Mouse (Mus musculus) embryonic facial prominence, embryonic 11.5 days (tissue): ENCODE results near the gene Btbd10. TPM values are rescaled to one million over a fixed set of nuclear protein-coding genes. Genes with fewer than 3 reads are reported as not detected.

Experiments used
- ATAC-seq: fragments of 200-750 bp; cut with Nextera tagmentation; replicated peaks from 2 replicates; pipeline ENCODE4 v1.8.0; 2017; ENCODE audit warnings: low read depth; ENCODE audit not compliant: insufficient number of reproducible peaks, low FRiP score, low TSS enrichment
- DNase-seq: peaks from one replicate; pipeline ENCODE4 v3.0.0-alpha.2; 2015; ENCODE audit warnings: low spot score
- H3K27ac ChIP-seq: fragments of 300-500 bp; sonication (generic); replicated peaks from 2 replicates; pipeline ENCODE4 v1.5.1; 2014; ENCODE audit warnings: mild to moderate bottlenecking, low read depth, low read length, control low read depth
- H3K27me3 ChIP-seq: fragments of 300-500 bp; sonication (generic); 2 replicates; pipeline ENCODE4 v1.6.1; 2014; ENCODE audit warnings: mild to moderate bottlenecking, low read length, moderate library complexity, mixed read lengths; ENCODE audit not compliant: control insufficient read depth, insufficient read depth
- H3K36me3 ChIP-seq: fragments of 300-500 bp; sonication (generic); replicated peaks from 2 replicates; pipeline ENCODE4 v1.6.1; 2014; ENCODE audit warnings: low read depth, mild to moderate bottlenecking, low read length, moderate library complexity, mixed read lengths; ENCODE audit not compliant: control insufficient read depth, insufficient read depth
- H3K4me1 ChIP-seq: fragments of 300-500 bp; sonication (generic); 2 replicates; pipeline ENCODE4 v1.6.1; 2014; ENCODE audit warnings: low read length, mixed read lengths; ENCODE audit not compliant: control insufficient read depth, insufficient read depth
- H3K4me2 ChIP-seq: fragments of 300-500 bp; sonication (generic); 2 replicates; pipeline ENCODE4 v1.6.1; 2014; ENCODE audit warnings: low read depth, mild to moderate bottlenecking, control low read depth, low read length, moderate library complexity
- H3K4me3 ChIP-seq: fragments of 300-500 bp; sonication (generic); 2 replicates; pipeline ENCODE4 v1.5.1; 2014; ENCODE audit warnings: low read depth, low read length, control low read depth
- H3K9ac ChIP-seq: fragments of 300-500 bp; sonication (generic); replicated peaks from 2 replicates; pipeline ENCODE4 v1.6.1; 2014; ENCODE audit warnings: mild to moderate bottlenecking, control low read depth, low read length
- H3K9me3 ChIP-seq: fragments of 300-500 bp; sonication (generic); replicated peaks from 2 replicates; pipeline ENCODE4 v1.6.1; 2016; ENCODE audit warnings: mild to moderate bottlenecking, low read length, inconsistent platforms, mixed read lengths; ENCODE audit not compliant: control insufficient read depth
- WGBS: fragments of 180-500 bp; shearing (Covaris S2); extraction: QIAGEN DNeasy Blood & Tissue Kit; methylation state at CpG from one replicate; pipeline ENCODE4 v1.1.7; 2014; 5-methylcytosine and 5-hydroxymethylcytosine counted together
- polyA plus RNA-seq: library from polyadenylated mRNA; unstranded; fragments of >200 nt; fragmentation: Nextera tagmentation; extraction: Ambion mirVana; gene quantifications from 2 replicates; pipeline ENCODE4 v1.2.1, GENCODE M21; 2014

Gene Btbd10
- polyA plus RNA-seq, 1 experiment from 2014 or later = 31.3 TPM

GRCm38 (mm10) chr7:113334036-113334435 lies 35.2 kb downstream of the Btbd10 start:
- Histone ChIP-seq H3K9me3 (no peaks in the 10 kb centered on the region), H3K4me1 (no peaks in the 10 kb centered on the region), H3K27ac (no peak overlapping the region), H3K4me3 (no peak overlapping the region), H3K4me2 (no peak overlapping the region), H3K9ac (no peak overlapping the region), H3K27me3 (no peaks in the 10 kb centered on the region), H3K36me3 (no peaks in the 10 kb centered on the region)
- DNase-seq (no peak), ATAC-seq (no peak)

- Histone ChIP-seq H3K27ac (no peak overlapping the region), H3K4me3 (no peak overlapping the region), H3K27me3 (no peaks in the 10 kb centered on the region), H3K9me3 (no peaks in the 10 kb centered on the region), H3K4me2 (no peak overlapping the region), H3K36me3 (no peaks in the 10 kb centered on the region), H3K4me1 (no peaks in the 10 kb centered on the region), H3K9ac (no peak overlapping the region)
- DNase-seq = no peak
- no peak for ATAC-seq
- WGBS = 83% methylated on average over 1 of the region's 1 CpGs
Observed at GRCm38 (mm10) chr7:113320128-113320527, 49.1 kb downstream of the Btbd10 start.

- no peak overlapping the region for H3K4me3 ChIP-seq
- peak; percentile 84 for DNase-seq
- ATAC-seq = no peak
- H3K27ac ChIP-seq = no peak overlapping the region
- no peak overlapping the region for H3K4me2 ChIP-seq
- H3K9me3 ChIP-seq = no peaks in the 10 kb centered on the region
- H3K4me1 ChIP-seq = no peaks in the 10 kb centered on the region
- no peaks in the 10 kb centered on the region for H3K27me3 ChIP-seq
- H3K36me3 ChIP-seq = no peaks in the 10 kb centered on the region
- 22% methylated on average over 2 of the region's 2 CpGs for WGBS
- no peak overlapping the region for H3K9ac ChIP-seq
Observed at GRCm38 (mm10) chr7:113311784-113312183, 57.4 kb downstream of the Btbd10 start.

GRCm38 (mm10) chr7:113310136-113310535 lies 59.1 kb downstream of the Btbd10 start:
- Histone ChIP-seq H3K4me1 (no peaks in the 10 kb centered on the region), H3K36me3 (no peaks in the 10 kb centered on the region), H3K9me3 (no peaks in the 10 kb centered on the region), H3K27me3 (no peaks in the 10 kb centered on the region), H3K27ac (no peak overlapping the region), H3K4me3 (no peak overlapping the region), H3K9ac (no peak overlapping the region), H3K4me2 (no peak overlapping the region)
- ATAC-seq (no peak), DNase-seq (no peak)
- 73% methylated on average over 3 of the region's 3 CpGs for WGBS

- Histone ChIP-seq H3K36me3 (no peaks in the 10 kb centered on the region), H3K4me3 (no peak overlapping the region), H3K4me2 (no peak overlapping the region), H3K9me3 (no peaks in the 10 kb centered on the region), H3K27me3 (no peaks in the 10 kb centered on the region), H3K27ac (no peak overlapping the region), H3K9ac (no peak overlapping the region), H3K4me1 (peaks cover 7% of the 10 kb centered on the region)
- DNase-seq (no peak), ATAC-seq (no peak)
- 93% methylated on average over 4 of the region's 4 CpGs for WGBS
Observed at GRCm38 (mm10) chr7:113297813-113298212, 71.4 kb downstream of the Btbd10 start.

- DNase-seq (peak; percentile 81), ATAC-seq (peak; percentile 70; the same call in 1 of the 2 replicates)
- WGBS = 22% methylated on average over 17 of the region's 17 CpGs
- H3K4me2 ChIP-seq = peak overlapping the region; percentile 36
- peaks cover 7% of the 10 kb centered on the region for H3K4me1 ChIP-seq
- no peaks in the 10 kb centered on the region for H3K36me3 ChIP-seq
- no peak overlapping the region for H3K4me3 ChIP-seq
- H3K9me3 ChIP-seq = no peaks in the 10 kb centered on the region
- H3K27me3 ChIP-seq = no peaks in the 10 kb centered on the region
- no peak overlapping the region for H3K27ac ChIP-seq
- no peak overlapping the region; the same call in 1 of the 2 replicates for H3K9ac ChIP-seq
Observed at GRCm38 (mm10) chr7:113295077-113295890, 73.9 kb downstream of the Btbd10 start.

GRCm38 (mm10) chr7:113294598-113294997 lies 74.6 kb downstream of the Btbd10 start:
- no peak for DNase-seq
- H3K4me3 ChIP-seq = no peak overlapping the region
- H3K27ac ChIP-seq = no peak overlapping the region
- 87% methylated on average over 6 of the region's 6 CpGs for WGBS
- H3K9ac ChIP-seq = no peak overlapping the region
- no peak overlapping the region for H3K4me2 ChIP-seq
- no peak for ATAC-seq
- no peaks in the 10 kb centered on the region for H3K36me3 ChIP-seq
- H3K4me1 ChIP-seq = peaks cover 7% of the 10 kb centered on the region
- no peaks in the 10 kb centered on the region for H3K27me3 ChIP-seq
- no peaks in the 10 kb centered on the region for H3K9me3 ChIP-seq

- no peak for ATAC-seq
- Histone ChIP-seq H3K9me3 (no peaks in the 10 kb centered on the region), H3K4me2 (no peak overlapping the region), H3K4me3 (no peak overlapping the region), H3K9ac (no peak overlapping the region), H3K36me3 (no peaks in the 10 kb centered on the region), H3K27ac (no peak overlapping the region), H3K4me1 (peaks cover 7% of the 10 kb centered on the region), H3K27me3 (no peaks in the 10 kb centered on the region)
- WGBS = 77% methylated on average over 4 of the region's 4 CpGs
- DNase-seq = no peak
Observed at GRCm38 (mm10) chr7:113292193-113292592, 77.0 kb downstream of the Btbd10 start.
